ENCODE assay signal across 9 mouse cellular contexts in the genomic region with DNA sequence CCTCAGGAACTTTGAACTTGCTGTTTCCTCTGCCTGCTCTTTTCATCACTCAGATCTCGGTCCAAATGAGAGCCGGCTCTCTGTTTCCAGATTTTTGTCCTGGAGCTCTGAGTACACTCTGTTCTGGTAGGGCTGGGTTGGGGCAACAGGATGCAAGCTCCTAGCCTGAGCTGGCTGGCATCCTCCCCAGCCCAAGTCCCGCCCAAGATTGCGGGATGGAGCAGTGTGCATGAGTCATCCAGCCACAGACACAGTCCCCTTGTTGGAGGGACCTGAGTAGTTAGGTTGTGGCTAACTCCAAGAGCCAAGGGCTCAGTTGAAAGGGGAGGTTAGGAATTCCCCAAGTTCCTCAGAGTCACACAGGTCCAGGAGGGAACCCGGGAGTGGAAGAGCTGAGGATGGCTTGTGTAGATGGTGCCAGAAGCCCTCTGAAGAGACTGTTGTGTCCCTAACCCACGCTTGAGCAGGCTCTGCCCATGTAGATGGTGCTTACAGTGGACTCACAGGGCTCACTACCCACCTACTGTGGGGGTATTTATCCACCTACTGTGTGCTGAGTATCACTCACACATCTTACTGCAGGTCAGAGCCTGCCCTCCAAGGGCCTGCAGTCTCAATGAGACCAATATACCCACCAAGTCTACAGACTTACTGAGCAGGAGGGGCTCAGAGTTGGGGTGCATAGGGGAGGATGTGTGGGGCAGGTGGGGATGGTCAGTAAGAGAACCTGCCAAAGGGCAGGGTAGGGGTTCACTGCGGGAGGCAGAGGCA. TPM values are rescaled to one million over a fixed set of nuclear protein-coding genes. Genes with fewer than 3 reads are reported as not detected.
A peak's percentile ranks its signal among the peaks of the same experiment; 100 is the strongest.
DNase-seq lines count a peak whose midpoint lies in the region; ATAC-seq lines count a peak whose summit lies in the region.
"Had no signal": no experiment of that assay in that cellular context is flagged by ENCODE, and none has a peak within 500 bp of the region (broad histone marks: within the 10 kb centered on the region; RNA-seq: fewer than 3 reads in every experiment).

No protein-coding gene starts in this region.

- peak; percentile 55 for DNase-seq in kidney, adult 9 months
- no peak for DNase-seq in kidney, postnatal 10 days
- DNase-seq in Muller cell, postnatal 12 days (ENCODE audit: inconsistent ontology term): peak; percentile 98
- DNase-seq in gastrocnemius, postnatal 14 days: peak; percentile 66
- DNase-seq in cerebellum, adult 18-20 months: no peak
- DNase-seq in thymus, postnatal 36 days: no peak
- DNase-seq in thymus, postnatal 0 days (ENCODE audit: low spot score): no peak

- 61% methylated on average over 7 of the region's 7 CpGs for WGBS in lung, embryonic 16.5 days

- H3K9ac ChIP-seq in lung, embryonic 16.5 days (ENCODE audit: low read length): no peak overlapping the region
- H3K9ac ChIP-seq: neural tube, embryonic 13.5 days had no signal

- H3K4me2 ChIP-seq in lung, embryonic 16.5 days (ENCODE audit: low read depth, low read length): no peak overlapping the region
- H3K4me2 ChIP-seq: neural tube, embryonic 13.5 days had no signal

- intact Hi-C loops in gastrocnemius, postnatal 14 days (cut with DNase I; ENCODE audit: low total_unique reads): no loop called here

- H3K9me3 ChIP-seq in lung, embryonic 16.5 days (ENCODE audit: control insufficient read depth, low read length): no peaks in the 10 kb centered on the region
- H3K9me3 ChIP-seq: neural tube, embryonic 13.5 days had no signal

- no peak overlapping the region for H3K27ac ChIP-seq in lung, embryonic 16.5 days (ENCODE audit: low read length)
- H3K27ac ChIP-seq: neural tube, embryonic 13.5 days had no signal

- no peaks in the 10 kb centered on the region for H3K36me3 ChIP-seq in lung, embryonic 16.5 days (ENCODE audit: control insufficient read depth, insufficient read depth, low read length)
- H3K36me3 ChIP-seq: neural tube, embryonic 13.5 days had no signal

- ATAC-seq in lung, embryonic 16.5 days (ENCODE audit: low read depth): peak; percentile 81

- no peak overlapping the region for H3K4me3 ChIP-seq in lung, embryonic 16.5 days (ENCODE audit: low read length)
- H3K4me3 ChIP-seq: neural tube, embryonic 13.5 days had no signal

- no peaks in the 10 kb centered on the region; the same call in 1 of the 2 replicates for H3K4me1 ChIP-seq in lung, embryonic 16.5 days (replicated peaks; ENCODE audit: control insufficient read depth, insufficient read depth, low read length)
- H3K4me1 ChIP-seq: neural tube, embryonic 13.5 days had no signal

- no peaks in the 10 kb centered on the region for H3K27me3 ChIP-seq in lung, embryonic 16.5 days (ENCODE audit: control insufficient read depth, insufficient read depth, low read depth, low read length)
- H3K27me3 ChIP-seq: neural tube, embryonic 13.5 days had no signal

RNA-seq across cellular contexts. Expression of a gene that starts 17.0 kb away (rescaled TPM):
- 1 to 10 TPM; 2.0 to 5.0 TPM for total RNA-seq in gastrocnemius, postnatal 14 days (2021)
- polyA plus RNA-seq in lung, embryonic 16.5 days (2015; fragmentation: Nextera tagmentation; extraction: Ambion mirVana): 2.8 and 2.9 TPM in 2 replicates
- 6.8 TPM in 2 replicates for polyA plus RNA-seq in thymus, postnatal 0 days (2015; fragmentation: Nextera tagmentation; extraction: Ambion mirVana)

Comparison
In these comparisons a context has a peak if more than half of its experiments do, and no peak if none do; other contexts are left out.
1. DNase-seq: peak in kidney, adult 9 months (single experiment), Muller cell, postnatal 12 days (single experiment) and gastrocnemius, postnatal 14 days (single experiment); none in kidney, postnatal 10 days (single experiment), cerebellum, adult 18-20 months (0 of 2), thymus, postnatal 36 days (0 of 2) and thymus, postnatal 0 days (single experiment).